Mouse (Mus musculus) intestine, embryonic 14.5 days (tissue): ENCODE results near the gene Lonp2. TPM values are rescaled to one million over a fixed set of nuclear protein-coding genes. Genes with fewer than 3 reads are reported as not detected.

Experiments used
- ATAC-seq: fragments of 200-750 bp; cut with Nextera tagmentation; replicated peaks from 2 replicates; pipeline ENCODE4 v1.8.0; 2017; ENCODE audit warnings: low read depth, moderate number of reproducible peaks, moderate TSS enrichment, moderate library complexity; ENCODE audit not compliant: low FRiP score, low TSS enrichment
- DNase-seq: peaks from one replicate; pipeline ENCODE4 v3.0.0-alpha.2; 2018; ENCODE audit warnings: low spot score
- H3K27ac ChIP-seq: fragments of 300-500 bp; sonication (generic); 2 replicates; pipeline ENCODE4 v1.5.1; 2014; ENCODE audit warnings: low read depth, mild to moderate bottlenecking, control low read depth
- H3K27me3 ChIP-seq: fragments of 300-500 bp; sonication (generic); replicated peaks from 2 replicates; pipeline ENCODE4 v1.6.1; 2014; ENCODE audit warnings: low read length, control low read depth; ENCODE audit not compliant: control insufficient read depth, insufficient read depth
- H3K36me3 ChIP-seq: fragments of 300-500 bp; sonication (generic); 2 replicates; pipeline ENCODE4 v1.6.1; 2014; ENCODE audit warnings: low read length, control low read depth; ENCODE audit not compliant: control insufficient read depth, insufficient read depth
- H3K4me1 ChIP-seq: fragments of 300-500 bp; sonication (generic); replicated peaks from 2 replicates; pipeline ENCODE4 v1.6.1; 2014; ENCODE audit warnings: low read length, control low read depth, mixed read lengths; ENCODE audit not compliant: control insufficient read depth, insufficient read depth
- H3K4me2 ChIP-seq: fragments of 300-500 bp; sonication (generic); 2 replicates; pipeline ENCODE4 v1.6.1; 2014; ENCODE audit warnings: low read length
- H3K4me3 ChIP-seq: fragments of 300-500 bp; sonication (generic); 2 replicates; pipeline ENCODE4 v1.5.1; 2014; ENCODE audit warnings: low read depth, low read length, control low read depth, mixed read lengths
- H3K9ac ChIP-seq: fragments of 300-500 bp; sonication (generic); 2 replicates; pipeline ENCODE4 v1.6.1; 2014; ENCODE audit warnings: mild to moderate bottlenecking, low read length
- H3K9me3 ChIP-seq: fragments of 300-500 bp; sonication (generic); 2 replicates; pipeline ENCODE4 v1.6.1; 2016; ENCODE audit warnings: low read length, control low read depth; ENCODE audit not compliant: control insufficient read depth
- WGBS: fragments of 180-500 bp; shearing (Covaris S2); extraction: QIAGEN DNeasy Blood & Tissue Kit; methylation state at CpG from one replicate; pipeline ENCODE4 v1.1.7; 2014; 5-methylcytosine and 5-hydroxymethylcytosine counted together
- polyA plus RNA-seq: library from polyadenylated mRNA; unstranded; fragments of >200 nt; fragmentation: Nextera tagmentation; extraction: Ambion mirVana; gene quantifications from 2 replicates; pipeline ENCODE4 v1.2.1, GENCODE M21; 2014

Gene Lonp2
- polyA plus RNA-seq, 1 experiment from 2014 or later = 47.2 TPM

DNA sequence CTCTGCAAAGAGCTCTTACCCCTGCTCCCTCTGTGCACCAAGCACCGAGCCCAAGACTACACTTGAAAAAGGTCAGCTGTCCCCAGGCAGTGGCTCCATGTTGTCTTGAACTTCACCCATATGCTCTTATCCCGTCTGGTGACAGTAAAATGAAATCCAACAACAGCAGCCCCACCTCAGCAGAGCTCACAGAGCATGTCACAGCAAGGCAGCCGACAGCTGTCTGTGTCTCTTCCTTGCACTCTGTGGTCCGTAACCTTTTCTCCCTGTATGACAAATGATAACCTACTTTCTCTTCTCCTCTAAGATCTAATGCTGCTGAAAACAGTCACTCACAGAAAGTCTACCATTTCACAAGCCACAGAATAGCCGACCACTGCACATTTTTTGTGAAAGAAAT, 82.9 kb downstream of the Lonp2 start:
- H3K4me2 ChIP-seq = no peak overlapping the region
- H3K4me3 ChIP-seq = no peak overlapping the region
- no peak for DNase-seq
- no peak overlapping the region for H3K9ac ChIP-seq
- H3K27me3 ChIP-seq = no peaks in the 10 kb centered on the region
- 81% methylated on average over 5 of the region's 5 CpGs for WGBS
- H3K4me1 ChIP-seq = no peaks in the 10 kb centered on the region
- ATAC-seq = no peak
- no peak overlapping the region for H3K27ac ChIP-seq
- no peaks in the 10 kb centered on the region for H3K9me3 ChIP-seq
- peaks cover 9% of the 10 kb centered on the region for H3K36me3 ChIP-seq

DNA sequence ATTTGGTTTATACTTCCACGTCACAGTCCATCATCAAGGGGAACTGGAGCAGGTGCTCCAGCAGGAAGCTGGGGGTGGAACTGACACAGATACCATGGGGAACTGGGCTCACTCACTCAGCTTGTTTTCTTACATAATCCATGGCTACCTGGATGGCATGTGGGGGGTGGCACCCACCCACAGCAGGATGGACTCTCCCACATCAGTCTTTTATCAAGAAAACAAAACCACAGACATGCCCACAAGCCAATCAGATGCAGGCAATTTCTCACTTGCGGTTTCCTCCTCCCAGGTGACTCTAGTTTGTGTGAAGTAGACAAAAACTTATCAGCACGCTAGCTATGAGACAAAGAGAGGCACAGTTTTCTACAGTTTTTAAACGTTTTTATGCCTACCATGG, 84.0 kb downstream of the Lonp2 start:
- Histone ChIP-seq H3K9me3 (no peaks in the 10 kb centered on the region), H3K4me2 (no peak overlapping the region), H3K36me3 (peaks cover 9% of the 10 kb centered on the region), H3K27me3 (no peaks in the 10 kb centered on the region), H3K4me1 (no peaks in the 10 kb centered on the region), H3K4me3 (no peak overlapping the region), H3K9ac (no peak overlapping the region), H3K27ac (no peak overlapping the region)
- WGBS = 65% methylated on average over 4 of the region's 4 CpGs
- ATAC-seq (no peak), DNase-seq (no peak)

DNA sequence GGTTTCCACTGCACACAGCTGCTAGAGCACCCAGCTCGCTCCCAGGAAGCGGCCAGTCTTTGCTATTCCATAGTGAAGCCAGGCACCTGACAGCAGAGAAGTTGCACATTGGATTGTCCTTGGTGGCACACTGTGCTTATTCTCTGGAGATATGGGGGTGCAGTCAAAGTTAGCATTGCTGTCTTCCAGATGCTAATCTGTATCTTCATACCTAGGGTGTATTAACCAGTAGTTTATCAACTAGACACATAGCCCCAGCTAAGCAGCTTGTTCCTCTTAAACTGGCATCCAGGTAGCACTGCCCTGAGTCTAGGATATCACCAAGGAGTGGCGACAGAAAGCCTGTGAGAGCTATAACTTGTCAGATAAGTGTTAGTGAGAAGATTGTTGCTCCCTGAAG, 88.8 kb downstream of the Lonp2 start:
- ATAC-seq (no peak), DNase-seq (no peak)
- Histone ChIP-seq H3K4me1 (no peaks in the 10 kb centered on the region), H3K27me3 (no peaks in the 10 kb centered on the region), H3K27ac (no peak overlapping the region), H3K4me2 (no peak overlapping the region), H3K4me3 (no peak overlapping the region), H3K9me3 (no peaks in the 10 kb centered on the region), H3K36me3 (peaks cover 25% of the 10 kb centered on the region), H3K9ac (no peak overlapping the region)
- WGBS = 89% methylated on average over 3 of the region's 3 CpGs

DNA sequence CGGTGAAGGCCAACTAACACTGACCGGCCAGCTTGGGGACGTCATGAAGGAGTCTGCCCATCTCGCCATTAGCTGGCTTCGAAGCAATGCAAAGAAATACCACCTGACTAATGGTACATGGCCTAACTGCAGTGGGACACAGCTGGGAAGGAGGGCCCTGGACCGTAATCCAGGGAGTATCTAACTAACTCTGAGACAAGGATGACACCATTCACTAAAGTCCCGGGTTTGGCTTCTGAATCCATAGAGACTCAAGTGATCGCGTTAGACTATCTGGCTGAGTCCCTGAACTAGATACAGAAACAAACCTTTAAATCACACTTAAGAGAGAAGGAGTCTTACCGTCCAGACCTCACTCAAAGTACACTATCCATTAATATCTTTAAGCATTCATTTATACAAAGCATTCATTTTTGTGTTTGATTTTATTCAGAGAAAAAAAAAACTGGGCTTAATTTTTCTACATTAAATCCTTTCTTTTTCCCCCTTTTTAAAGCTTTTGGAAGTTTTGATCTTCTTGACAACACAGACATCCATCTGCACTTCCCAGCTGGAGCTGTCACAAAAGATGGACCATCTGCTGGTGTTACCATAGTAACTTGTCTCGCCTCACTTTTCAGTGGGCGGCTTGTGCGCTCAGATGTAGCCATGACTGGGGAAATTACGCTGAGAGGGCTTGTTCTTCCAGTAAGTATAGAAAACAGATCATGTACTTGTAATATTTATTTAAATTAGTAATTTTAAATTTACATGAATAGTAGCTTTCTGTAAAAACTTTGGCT, 89.8 kb downstream of the Lonp2 start:
- Histone ChIP-seq H3K4me3 (no peak overlapping the region), H3K36me3 (peaks cover 29% of the 10 kb centered on the region), H3K9me3 (no peaks in the 10 kb centered on the region), H3K4me2 (no peak overlapping the region), H3K4me1 (no peaks in the 10 kb centered on the region), H3K27ac (no peak overlapping the region), H3K9ac (no peak overlapping the region), H3K27me3 (no peaks in the 10 kb centered on the region)
- WGBS = 71% methylated on average over 14 of the region's 14 CpGs
- no peak for DNase-seq
- ATAC-seq = no peak

DNA sequence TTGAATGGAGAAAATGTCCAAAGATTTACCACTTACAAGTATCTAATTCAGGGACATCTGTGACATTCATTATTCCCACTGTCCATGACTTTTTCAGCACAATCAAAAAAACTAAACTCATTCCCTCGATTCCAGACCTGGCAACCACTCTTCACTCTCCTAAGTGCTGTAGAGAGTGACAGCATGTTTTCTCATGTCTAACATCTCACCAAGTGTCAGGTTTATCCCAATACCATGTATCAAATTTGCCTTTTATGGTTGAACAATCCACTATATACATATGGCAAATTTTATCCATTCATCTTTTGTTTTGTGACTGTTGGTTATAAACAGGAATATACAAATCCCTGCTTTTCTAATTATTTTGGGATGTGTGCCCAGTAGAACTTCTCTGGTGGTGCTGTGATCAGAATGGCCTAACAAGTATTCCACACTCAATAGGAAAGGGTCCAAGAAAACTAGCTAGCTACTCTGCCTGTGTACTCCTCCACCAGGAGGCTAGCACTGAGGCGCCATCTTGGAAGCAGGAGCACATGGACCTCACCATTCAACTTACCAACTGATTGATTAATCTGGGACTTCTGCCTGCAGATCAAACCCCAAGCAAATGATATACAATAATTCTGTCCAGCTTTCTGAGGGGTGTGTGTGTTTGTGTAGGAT, 94.6 kb downstream of the Lonp2 start:
- no peak overlapping the region for H3K4me3 ChIP-seq
- H3K9me3 ChIP-seq = no peaks in the 10 kb centered on the region
- H3K9ac ChIP-seq = no peak overlapping the region
- no peak overlapping the region for H3K4me2 ChIP-seq
- no peak for ATAC-seq
- no peak overlapping the region for H3K27ac ChIP-seq
- peaks cover 46% of the 10 kb centered on the region for H3K36me3 ChIP-seq
- no peaks in the 10 kb centered on the region for H3K4me1 ChIP-seq
- DNase-seq = no peak
- WGBS = 77% methylated on average over 2 of the region's 2 CpGs
- H3K27me3 ChIP-seq = no peaks in the 10 kb centered on the region

DNA sequence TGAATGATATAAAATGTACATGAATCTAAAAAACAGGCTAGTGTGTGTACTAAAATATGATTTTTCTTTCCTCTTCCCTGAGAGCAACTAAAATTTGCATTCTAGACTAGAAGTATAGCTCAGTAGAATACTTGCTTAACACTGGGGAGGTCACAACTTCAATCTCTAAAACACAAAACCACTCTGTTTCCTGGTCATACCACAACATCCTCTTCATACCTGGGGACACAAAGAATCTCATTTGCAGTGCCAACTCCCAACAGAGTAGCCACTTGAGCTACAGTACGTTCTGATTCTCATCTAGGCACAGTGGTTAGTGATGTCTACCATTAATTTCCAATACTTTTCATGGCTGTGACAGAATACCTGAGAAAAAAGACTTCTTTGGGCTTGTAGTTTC, 95.5 kb downstream of the Lonp2 start:
- Histone ChIP-seq H3K4me2 (no peak overlapping the region), H3K4me1 (no peaks in the 10 kb centered on the region), H3K9me3 (no peaks in the 10 kb centered on the region), H3K36me3 (peaks cover 46% of the 10 kb centered on the region), H3K9ac (no peak overlapping the region), H3K4me3 (no peak overlapping the region), H3K27ac (no peak overlapping the region), H3K27me3 (no peaks in the 10 kb centered on the region)
- 95% methylated on average over 1 of the region's 1 CpGs for WGBS
- ATAC-seq = no peak
- DNase-seq = no peak

DNA sequence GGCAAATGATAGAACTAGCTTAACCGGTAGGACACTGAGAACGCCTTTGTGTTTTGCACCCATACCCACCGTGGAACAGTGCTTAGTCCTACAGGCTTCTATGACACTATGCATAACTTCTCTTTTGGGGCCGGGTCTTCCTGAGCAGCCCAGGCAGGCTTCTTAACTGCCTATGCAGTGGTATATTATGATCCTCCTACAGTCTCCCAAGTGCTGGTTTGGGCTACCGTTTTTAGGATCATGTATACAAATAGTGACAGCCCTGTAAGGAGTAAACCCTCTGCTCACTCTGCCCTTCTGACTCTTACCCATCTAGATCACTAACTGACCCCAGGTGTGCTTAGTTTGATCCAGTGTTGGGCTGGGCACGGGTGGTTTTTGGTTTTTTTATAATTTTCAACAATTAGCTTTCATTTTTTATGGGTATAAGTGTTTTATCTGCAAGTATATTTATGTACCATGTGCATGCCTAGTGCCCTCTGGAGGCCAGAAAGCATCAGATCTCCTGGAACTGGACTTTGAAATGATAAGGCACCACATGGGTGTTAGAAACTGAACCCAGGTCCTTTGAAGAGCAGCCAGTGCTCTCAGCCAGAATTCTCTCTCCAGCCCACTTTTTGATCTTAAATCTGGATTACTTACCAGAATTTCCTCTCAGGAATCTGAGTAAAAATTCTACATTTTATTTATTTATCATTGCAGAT, 97.1 kb downstream of the Lonp2 start:
- peaks cover 40% of the 10 kb centered on the region for H3K36me3 ChIP-seq
- DNase-seq (no peak), ATAC-seq (no peak)
- H3K27me3 ChIP-seq = no peaks in the 10 kb centered on the region
- H3K9ac ChIP-seq = no peak overlapping the region
- no peak overlapping the region for H3K4me3 ChIP-seq
- no peaks in the 10 kb centered on the region for H3K4me1 ChIP-seq
- H3K9me3 ChIP-seq = no peaks in the 10 kb centered on the region
- WGBS = 87% methylated on average over 6 of the region's 6 CpGs
- no peak overlapping the region for H3K27ac ChIP-seq
- H3K4me2 ChIP-seq = no peak overlapping the region

DNA sequence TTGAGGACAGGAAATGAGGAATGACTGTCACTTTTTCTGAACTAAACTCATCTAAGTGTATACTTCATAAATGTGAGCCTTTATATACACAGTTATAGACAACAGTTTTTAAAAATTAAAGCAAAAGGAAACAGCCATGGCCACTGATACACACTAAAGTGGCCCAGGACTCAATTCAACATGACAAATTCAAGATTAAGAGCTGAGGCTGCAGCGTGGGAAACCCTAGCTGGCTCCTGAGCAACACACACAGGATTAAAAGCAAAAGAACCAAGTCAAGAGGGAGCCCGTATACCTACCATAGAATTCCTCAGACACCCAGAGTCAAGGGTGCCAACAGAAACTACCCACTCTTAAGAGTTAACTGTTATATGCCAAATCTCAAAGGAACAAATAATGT, 97.6 kb downstream of the Lonp2 start:
- peaks cover 34% of the 10 kb centered on the region for H3K36me3 ChIP-seq

More for the DNA sequence above, 97.6 kb downstream of the Lonp2 start:
- DNase-seq = no peak
- ATAC-seq = no peak
- H3K27ac ChIP-seq = no peak overlapping the region
- no peak overlapping the region for H3K9ac ChIP-seq
- H3K4me2 ChIP-seq = no peak overlapping the region
- no peak overlapping the region for H3K4me3 ChIP-seq
- H3K27me3 ChIP-seq = no peaks in the 10 kb centered on the region
- H3K4me1 ChIP-seq = no peaks in the 10 kb centered on the region
- 78% methylated on average over 2 of the region's 2 CpGs for WGBS
- no peaks in the 10 kb centered on the region for H3K9me3 ChIP-seq
